Mouse (Mus musculus) kidney, embryonic 16.5 days (tissue): ENCODE measurements around the gene Il1f5. TPM values are rescaled to one million over a fixed set of nuclear protein-coding genes. Genes with fewer than 3 reads are reported as not detected.

Source experiments
- ATAC-seq: fragments of 200-750 bp; cut with Nextera tagmentation; 2 replicates; pipeline ENCODE4 v1.8.0; 2017; ENCODE audit warnings: moderate TSS enrichment; ENCODE audit not compliant: low FRiP score, low TSS enrichment
- H3K27ac ChIP-seq: fragments of 300-500 bp; sonication (generic); 2 replicates; pipeline ENCODE4 v1.5.1; 2014; ENCODE audit warnings: low read length
- H3K27me3 ChIP-seq: fragments of 300-500 bp; sonication (generic); 2 replicates; pipeline ENCODE4 v1.6.1; 2014; ENCODE audit warnings: low read length, control low read depth, mixed read lengths; ENCODE audit not compliant: insufficient read depth
- H3K36me3 ChIP-seq: fragments of 300-500 bp; sonication (generic); 2 replicates; pipeline ENCODE4 v1.6.1; 2014; ENCODE audit warnings: low read length, control low read depth, mixed read lengths; ENCODE audit not compliant: insufficient read depth
- H3K4me1 ChIP-seq: fragments of 300-500 bp; sonication (generic); 2 replicates; pipeline ENCODE4 v1.6.1; 2014; ENCODE audit warnings: low read length, control low read depth, mixed read lengths; ENCODE audit not compliant: insufficient read depth
- H3K4me2 ChIP-seq: fragments of 300-500 bp; sonication (generic); replicated peaks from 2 replicates; pipeline ENCODE4 v1.6.1; 2014; ENCODE audit warnings: low read depth, low read length
- H3K4me3 ChIP-seq: fragments of 300-500 bp; sonication (generic); 2 replicates; pipeline ENCODE4 v1.5.1; 2014; ENCODE audit warnings: mild to moderate bottlenecking, low read length
- H3K9ac ChIP-seq: fragments of 300-500 bp; sonication (generic); replicated peaks from 2 replicates; pipeline ENCODE4 v1.6.1; 2014; ENCODE audit warnings: low read length
- H3K9me3 ChIP-seq: fragments of 300-500 bp; sonication (generic); 2 replicates; pipeline ENCODE4 v1.6.1; 2016; ENCODE audit warnings: low read length, control low read depth
- WGBS: fragments of 180-500 bp; shearing (Covaris S2); extraction: QIAGEN DNeasy Blood & Tissue Kit; methylation state at CpG from one replicate; pipeline ENCODE4 v1.1.7; 2014; 5-methylcytosine and 5-hydroxymethylcytosine counted together
- polyA plus RNA-seq: library from polyadenylated mRNA; unstranded; fragments of >200 nt; fragmentation: Nextera tagmentation; extraction: Ambion mirVana; gene quantifications from 2 replicates; pipeline ENCODE4 v1.2.1, GENCODE M21; 2015

The Il1f5 gene
- 0.15 TPM in 1 of 2 replicates, not detected in the other for polyA plus RNA-seq

- Histone ChIP-seq H3K4me2 (no peak within 1 kb of the TSS), H3K9me3 (no peaks in the 10 kb centered on the region), H3K9ac (no peak within 1 kb of the TSS), H3K36me3 (no peaks in the 10 kb centered on the region), H3K27me3 (no peaks in the 10 kb centered on the region), H3K4me3 (no peak within 1 kb of the TSS), H3K27ac (no peak within 1 kb of the TSS), H3K4me1 (no peaks in the 10 kb centered on the region)
- ATAC-seq: no peak
These were observed at the start of gene Il1f5 for GRCm38 (mm10) chr2:24276654-24277053. TSS of gene Il1f5 (plus strand) at chr2:24276954.

GRCm38 (mm10) chr2:24227191-24227590 lies 49.6 kb upstream of the Il1f5 start:
- no peaks in the 10 kb centered on the region for H3K4me1 ChIP-seq
- H3K27ac ChIP-seq: no peak overlapping the region
- no peaks in the 10 kb centered on the region for H3K9me3 ChIP-seq
- no peak for ATAC-seq
- H3K9ac ChIP-seq: no peak overlapping the region
- H3K27me3 ChIP-seq: no peaks in the 10 kb centered on the region
- H3K36me3 ChIP-seq: no peaks in the 10 kb centered on the region
- no peak overlapping the region for H3K4me3 ChIP-seq
- H3K4me2 ChIP-seq: no peak overlapping the region
- WGBS: 91% methylated on average over 2 of the region's 2 CpGs

GRCm38 (mm10) chr2:24267503-24267902 lies 9.3 kb upstream of the Il1f5 start:
- 85% methylated on average over 1 of the region's 1 CpGs for WGBS
- Histone ChIP-seq H3K9me3 (no peaks in the 10 kb centered on the region), H3K27ac (no peak overlapping the region), H3K4me2 (no peak overlapping the region), H3K27me3 (no peaks in the 10 kb centered on the region), H3K9ac (no peak overlapping the region), H3K4me1 (no peaks in the 10 kb centered on the region), H3K4me3 (no peak overlapping the region), H3K36me3 (no peaks in the 10 kb centered on the region)
- no peak for ATAC-seq

- Histone ChIP-seq H3K4me1 (no peaks in the 10 kb centered on the region), H3K27me3 (no peaks in the 10 kb centered on the region), H3K4me3 (no peak overlapping the region), H3K27ac (no peak overlapping the region), H3K36me3 (no peaks in the 10 kb centered on the region), H3K9ac (no peak overlapping the region), H3K4me2 (no peak overlapping the region), H3K9me3 (no peaks in the 10 kb centered on the region)
- ATAC-seq: no peak
- WGBS: 75% methylated on average over 2 of the region's 2 CpGs
These were observed 3.1 kb upstream of the Il1f5 start for GRCm38 (mm10) chr2:24273619-24274018.

GRCm38 (mm10) chr2:24275146-24275545 lies 1.6 kb upstream of the Il1f5 start:
- Histone ChIP-seq H3K27ac (no peak overlapping the region), H3K36me3 (no peaks in the 10 kb centered on the region), H3K27me3 (no peaks in the 10 kb centered on the region), H3K4me2 (no peak overlapping the region), H3K4me1 (no peaks in the 10 kb centered on the region), H3K4me3 (no peak overlapping the region), H3K9me3 (no peaks in the 10 kb centered on the region), H3K9ac (no peak overlapping the region)
- WGBS: 35% methylated on average over 1 of the region's 1 CpGs
- ATAC-seq: no peak

- Histone ChIP-seq H3K9ac (no peak within 1 kb of the TSS), H3K4me3 (no peak within 1 kb of the TSS), H3K27me3 (no peaks in the 10 kb centered on the region), H3K4me2 (no peak within 1 kb of the TSS), H3K9me3 (no peaks in the 10 kb centered on the region), H3K4me1 (no peaks in the 10 kb centered on the region), H3K27ac (no peak within 1 kb of the TSS), H3K36me3 (no peaks in the 10 kb centered on the region)
- ATAC-seq: no peak
- WGBS: 82% methylated on average over 5 of the region's 5 CpGs
These were observed 14.1 kb downstream of the Il1f5 start, which contains the start of gene Il1f10 for GRCm38 (mm10) chr2:24290896-24291295. TSS of gene Il1f10 (plus strand) at chr2:24291196.

GRCm38 (mm10) chr2:24294616-24295015 lies 17.9 kb downstream of the Il1f5 start:
- Histone ChIP-seq H3K4me1 (no peaks in the 10 kb centered on the region), H3K27me3 (no peaks in the 10 kb centered on the region), H3K27ac (no peak overlapping the region), H3K36me3 (no peaks in the 10 kb centered on the region), H3K4me2 (no peak overlapping the region), H3K9ac (no peak overlapping the region), H3K4me3 (no peak overlapping the region), H3K9me3 (no peaks in the 10 kb centered on the region)
- WGBS: 61% methylated on average over 1 of the region's 1 CpGs
- no peak for ATAC-seq

DNA sequence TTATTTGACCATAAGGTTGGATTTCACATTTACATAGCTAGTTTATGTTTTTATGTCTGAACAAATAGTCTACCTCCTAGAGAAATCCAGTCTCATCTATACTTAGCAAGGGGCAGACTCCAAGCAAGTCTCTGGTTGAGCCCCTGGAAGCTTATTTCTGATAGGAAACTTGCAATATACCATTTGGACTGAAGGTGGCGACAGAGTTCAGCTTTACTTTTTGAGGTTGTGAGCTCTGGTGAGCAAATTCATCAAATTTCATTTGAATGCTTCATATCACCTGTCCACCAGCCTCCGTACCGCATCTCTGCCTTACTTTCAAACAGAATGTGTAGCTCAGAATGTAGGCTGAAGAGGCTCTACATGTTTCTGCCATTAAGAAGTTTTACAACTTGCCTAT lies 20.1 kb downstream of the Il1f5 start:
- H3K9ac ChIP-seq: no peak overlapping the region
- H3K4me1 ChIP-seq: no peaks in the 10 kb centered on the region
- H3K27ac ChIP-seq: no peak overlapping the region
- H3K9me3 ChIP-seq: no peaks in the 10 kb centered on the region
- ATAC-seq: no peak
- WGBS: 10% methylated on average over 3 of the region's 3 CpGs
- H3K4me2 ChIP-seq: no peak overlapping the region
- no peak overlapping the region for H3K4me3 ChIP-seq
- H3K27me3 ChIP-seq: no peaks in the 10 kb centered on the region
- H3K36me3 ChIP-seq: no peaks in the 10 kb centered on the region

GRCm38 (mm10) chr2:24311302-24312001 lies 34.7 kb downstream of the Il1f5 start:
- H3K27me3 ChIP-seq: no peaks in the 10 kb centered on the region
- H3K4me3 ChIP-seq: no peak overlapping the region
- H3K36me3 ChIP-seq: no peaks in the 10 kb centered on the region
- ATAC-seq: no peak
- H3K27ac ChIP-seq: no peak overlapping the region
- H3K9me3 ChIP-seq: no peaks in the 10 kb centered on the region
- no peak overlapping the region for H3K4me2 ChIP-seq
- H3K4me1 ChIP-seq: 0 out of 2 replicates have a peak, but pooled peaks cover 3% of the 10 kb centered on the region
- H3K9ac ChIP-seq: no peak overlapping the region
- WGBS: 43% methylated on average over 6 of the region's 6 CpGs

DNA sequence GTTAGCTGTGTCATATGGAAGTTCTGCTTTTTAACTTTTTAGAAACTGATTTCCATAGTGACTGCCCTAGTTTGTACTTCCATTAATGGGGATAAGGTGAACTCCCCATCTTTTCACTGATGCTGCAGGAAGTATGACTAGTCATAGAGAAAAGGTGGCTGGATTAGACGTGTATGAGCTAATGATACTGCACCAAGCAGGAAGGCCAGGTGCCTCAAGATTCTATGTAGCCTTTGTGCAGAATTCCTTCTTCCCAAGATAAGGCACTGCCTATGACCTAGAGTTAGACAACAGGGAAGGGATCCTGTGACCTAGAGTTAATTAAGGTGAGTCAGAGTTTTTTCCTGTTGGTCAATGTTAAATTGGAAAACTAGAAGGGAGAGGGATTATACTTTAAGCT lies 40.2 kb downstream of the Il1f5 start:
- Histone ChIP-seq H3K9me3 (no peaks in the 10 kb centered on the region), H3K36me3 (no peaks in the 10 kb centered on the region), H3K27me3 (no peaks in the 10 kb centered on the region), H3K9ac (no peak overlapping the region), H3K4me3 (no peak overlapping the region), H3K27ac (no peak overlapping the region), H3K4me2 (no peak overlapping the region), H3K4me1 (no peaks in the 10 kb centered on the region)
- 70% methylated on average over 1 of the region's 1 CpGs for WGBS
- no peak for ATAC-seq
